Mouse (Mus musculus) liver, embryonic 16.5 days (tissue): ENCODE measurements around the gene Krt82. TPM values are rescaled to one million over a fixed set of nuclear protein-coding genes. Genes with fewer than 3 reads are reported as not detected.

Source experiments
- ATAC-seq: fragments of 200-750 bp; cut with Nextera tagmentation; 2 replicates; pipeline ENCODE4 v1.8.0; 2017; ENCODE audit warnings: low read depth, mild to moderate bottlenecking, moderate number of reproducible peaks, moderate library complexity
- H3K27ac ChIP-seq: fragments of 300-500 bp; sonication (generic); 2 replicates; pipeline ENCODE4 v1.5.1; 2014; ENCODE audit warnings: mild to moderate bottlenecking, low read length
- H3K27me3 ChIP-seq: fragments of 300-500 bp; sonication (generic); 2 replicates; pipeline ENCODE4 v1.6.1; 2014; ENCODE audit warnings: low read depth, low read length, mixed read lengths; ENCODE audit not compliant: control insufficient read depth, insufficient read depth
- H3K36me3 ChIP-seq: fragments of 300-500 bp; sonication (generic); 2 replicates; pipeline ENCODE4 v1.6.1; 2014; ENCODE audit warnings: mild to moderate bottlenecking; ENCODE audit not compliant: control insufficient read depth, insufficient read depth
- H3K4me1 ChIP-seq: fragments of 300-500 bp; sonication (generic); 2 replicates; pipeline ENCODE4 v1.6.1; 2014; ENCODE audit warnings: low read depth, low read length, mixed read lengths; ENCODE audit not compliant: control insufficient read depth
- H3K4me2 ChIP-seq: fragments of 300-500 bp; sonication (generic); 2 replicates; pipeline ENCODE4 v1.6.1; 2014; ENCODE audit warnings: low read depth, low read length, mixed read lengths
- H3K4me3 ChIP-seq: fragments of 300-500 bp; sonication (generic); 2 replicates; pipeline ENCODE4 v1.5.1; 2014; ENCODE audit warnings: low read depth, mild to moderate bottlenecking, low read length
- H3K9ac ChIP-seq: fragments of 300-500 bp; sonication (generic); 2 replicates; pipeline ENCODE4 v1.6.1; 2014; ENCODE audit warnings: low read depth, low read length
- H3K9me3 ChIP-seq: fragments of 300-500 bp; sonication (generic); replicated peaks from 2 replicates; pipeline ENCODE4 v1.6.1; 2016; ENCODE audit warnings: low read length; ENCODE audit not compliant: control insufficient read depth
- WGBS: fragments of 180-500 bp; shearing (Covaris S2); extraction: QIAGEN DNeasy Blood & Tissue Kit; methylation state at CpG from one replicate; pipeline ENCODE4 v1.1.7; 2014; ENCODE audit not compliant: insufficient replicate concordance; 5-methylcytosine and 5-hydroxymethylcytosine counted together
- polyA plus RNA-seq: library from polyadenylated mRNA; unstranded; fragments of >200 nt; fragmentation: Nextera tagmentation; extraction: Ambion mirVana; gene quantifications from 2 replicates; pipeline ENCODE4 v1.2.1, GENCODE M21; 2015

The Krt82 gene
- not detected in 2 replicates for polyA plus RNA-seq

- WGBS: 72% methylated on average over 7 of the region's 7 CpGs
Observed at GRCm38 (mm10) chr15:101550567-101550966, at the start of gene Krt82. Gene Krt82 (minus strand): TSS chr15:101550667.

GRCm38 (mm10) chr15:101599123-101599522 lies 48.7 kb upstream of the Krt82 start:
- Histone ChIP-seq H3K4me3 (no peak overlapping the region), H3K9me3 (no peaks in the 10 kb centered on the region), H3K36me3 (no peaks in the 10 kb centered on the region), H3K9ac (no peak overlapping the region), H3K27me3 (no peaks in the 10 kb centered on the region), H3K4me2 (no peak overlapping the region), H3K27ac (no peak overlapping the region), H3K4me1 (no peaks in the 10 kb centered on the region)
- 41% methylated on average over 6 of the region's 6 CpGs for WGBS
- ATAC-seq: no peak

More at GRCm38 (mm10) chr15:101550567-101550966, at the start of gene Krt82:
- no peaks in the 10 kb centered on the region for H3K27me3 ChIP-seq
- H3K4me3 ChIP-seq: no peak within 1 kb of the TSS
- no peak within 1 kb of the TSS for H3K4me2 ChIP-seq
- H3K27ac ChIP-seq: no peak within 1 kb of the TSS
- H3K4me1 ChIP-seq: no peaks in the 10 kb centered on the region
- no peak within 1 kb of the TSS for H3K9ac ChIP-seq
- ATAC-seq: no peak
- no peaks in the 10 kb centered on the region for H3K9me3 ChIP-seq
- H3K36me3 ChIP-seq: no peaks in the 10 kb centered on the region

- no peak for ATAC-seq
- H3K36me3 ChIP-seq: no peaks in the 10 kb centered on the region
- no peak overlapping the region for H3K9ac ChIP-seq
- no peak overlapping the region for H3K4me2 ChIP-seq
- H3K4me3 ChIP-seq: no peak overlapping the region
- H3K27me3 ChIP-seq: no peaks in the 10 kb centered on the region
- no peaks in the 10 kb centered on the region for H3K4me1 ChIP-seq
- H3K9me3 ChIP-seq: no peaks in the 10 kb centered on the region
- H3K27ac ChIP-seq: no peak overlapping the region
- 59% methylated on average over 10 of the region's 10 CpGs for WGBS
Observed at GRCm38 (mm10) chr15:101588216-101588615, 37.7 kb upstream of the Krt82 start.

GRCm38 (mm10) chr15:101584456-101584855 lies 34.0 kb upstream of the Krt82 start:
- Histone ChIP-seq H3K27me3 (no peaks in the 10 kb centered on the region), H3K4me3 (no peak overlapping the region), H3K4me1 (no peaks in the 10 kb centered on the region), H3K27ac (no peak overlapping the region), H3K36me3 (no peaks in the 10 kb centered on the region), H3K4me2 (no peak overlapping the region), H3K9ac (no peak overlapping the region), H3K9me3 (no peaks in the 10 kb centered on the region)
- no peak for ATAC-seq
- WGBS: 27% methylated on average over 2 of the region's 2 CpGs

- Histone ChIP-seq H3K9me3 (no peaks in the 10 kb centered on the region), H3K4me1 (no peaks in the 10 kb centered on the region), H3K27me3 (no peaks in the 10 kb centered on the region), H3K4me3 (no peak overlapping the region), H3K9ac (no peak overlapping the region), H3K36me3 (no peaks in the 10 kb centered on the region), H3K4me2 (no peak overlapping the region), H3K27ac (no peak overlapping the region)
- no peak for ATAC-seq
- 54% methylated on average over 8 of the region's 8 CpGs for WGBS
Observed at GRCm38 (mm10) chr15:101583211-101583965, 32.9 kb upstream of the Krt82 start.

- H3K36me3 ChIP-seq: no peaks in the 10 kb centered on the region
- H3K9ac ChIP-seq: no peak overlapping the region
- no peak overlapping the region for H3K4me2 ChIP-seq
- 48% methylated on average over 3 of the region's 3 CpGs for WGBS
- H3K4me3 ChIP-seq: no peak overlapping the region
- H3K9me3 ChIP-seq: no peaks in the 10 kb centered on the region
- no peaks in the 10 kb centered on the region for H3K27me3 ChIP-seq
- ATAC-seq: no peak
- no peak overlapping the region for H3K27ac ChIP-seq
- H3K4me1 ChIP-seq: no peaks in the 10 kb centered on the region
Observed at GRCm38 (mm10) chr15:101581701-101582100, 31.2 kb upstream of the Krt82 start.

- H3K4me2 ChIP-seq: no peak overlapping the region
- 54% methylated on average over 5 of the region's 5 CpGs for WGBS
- ATAC-seq: no peak
- no peak overlapping the region for H3K27ac ChIP-seq
- no peaks in the 10 kb centered on the region for H3K4me1 ChIP-seq
- no peaks in the 10 kb centered on the region for H3K9me3 ChIP-seq
- H3K27me3 ChIP-seq: no peaks in the 10 kb centered on the region; the same call in 1 of the 2 replicates
- no peak overlapping the region for H3K4me3 ChIP-seq
- no peak overlapping the region for H3K9ac ChIP-seq
- no peaks in the 10 kb centered on the region for H3K36me3 ChIP-seq
Observed at GRCm38 (mm10) chr15:101575506-101575905, 25.0 kb upstream of the Krt82 start.

GRCm38 (mm10) chr15:101573796-101574345 lies 23.4 kb upstream of the Krt82 start, which contains the start of gene Krt75:
Gene Krt75 (minus strand): TSS chr15:101573904.
- ATAC-seq: no peak
- no peak within 1 kb of the TSS for H3K4me3 ChIP-seq
- no peaks in the 10 kb centered on the region for H3K4me1 ChIP-seq
- no peaks in the 10 kb centered on the region for H3K36me3 ChIP-seq
- no peak within 1 kb of the TSS for H3K4me2 ChIP-seq
- no peaks in the 10 kb centered on the region; the same call in 1 of the 2 replicates for H3K27me3 ChIP-seq
- no peak within 1 kb of the TSS for H3K9ac ChIP-seq
- WGBS: 56% methylated on average over 15 of the region's 15 CpGs
- no peaks in the 10 kb centered on the region for H3K9me3 ChIP-seq
- no peak within 1 kb of the TSS for H3K27ac ChIP-seq

- WGBS: 30% methylated on average over 7 of the region's 7 CpGs
- ATAC-seq: no peak
Observed at GRCm38 (mm10) chr15:101567780-101568179, 17.3 kb upstream of the Krt82 start.

More at GRCm38 (mm10) chr15:101567780-101568179, 17.3 kb upstream of the Krt82 start:
- H3K9me3 ChIP-seq: no peaks in the 10 kb centered on the region
- no peak overlapping the region for H3K4me2 ChIP-seq
- H3K4me3 ChIP-seq: no peak overlapping the region
- H3K36me3 ChIP-seq: no peaks in the 10 kb centered on the region
- no peaks in the 10 kb centered on the region; the same call in 1 of the 2 replicates for H3K27me3 ChIP-seq
- H3K27ac ChIP-seq: no peak overlapping the region
- H3K9ac ChIP-seq: no peak overlapping the region
- no peaks in the 10 kb centered on the region for H3K4me1 ChIP-seq
